Mouse (Mus musculus) thymus, adult 18-20 months (tissue): Measurements from ENCODE around the gene 1700028P14Rik.
"Not testable (repeated sequence)": the region's sequence is repeated elsewhere in the genome, so short reads cannot be mapped to it uniquely, and the experiment has no call there.

Source experiments
- DNase-seq, 2 experiments: peaks; one replicate each; pipeline ENCODE4 v3.0.0; 2022; ENCODE audit warnings: mixed read lengths in 2 of 2

Gene 1700028P14Rik

GRCm38 (mm10) chr19:23652644-23653043, at the start of gene 1700028P14Rik:
Gene 1700028P14Rik (minus strand): TSS chr19:23652812.
- DNase-seq = no peak

GRCm38 (mm10) chr19:23699131-23699530, 46.5 kb upstream of the 1700028P14Rik start:
- no peak for DNase-seq

- DNase-seq = no peak
Observed at GRCm38 (mm10) chr19:23698366-23698765, 45.8 kb upstream of the 1700028P14Rik start.

GRCm38 (mm10) chr19:23697861-23698260, 45.2 kb upstream of the 1700028P14Rik start:
- DNase-seq = no peak

GRCm38 (mm10) chr19:23694344-23694743, 41.7 kb upstream of the 1700028P14Rik start:
- no peak for DNase-seq

GRCm38 (mm10) chr19:23688421-23688946, 35.9 kb upstream of the 1700028P14Rik start:
- no peak for DNase-seq

- DNase-seq = peak; percentile 75 to 77
Observed at GRCm38 (mm10) chr19:23687296-23688021, 34.8 kb upstream of the 1700028P14Rik start, which contains the start of gene Ptar1. Gene Ptar1 (plus strand): TSS chr19:23687429.

- DNase-seq = no peak
Observed at GRCm38 (mm10) chr19:23686962-23687295, 34.3 kb upstream of the 1700028P14Rik start.

- DNase-seq = not testable (repeated sequence)
Observed at GRCm38 (mm10) chr19:23675656-23676055, 23.0 kb upstream of the 1700028P14Rik start.

GRCm38 (mm10) chr19:23673021-23673420, 20.4 kb upstream of the 1700028P14Rik start:
- no peak for DNase-seq

- no peak for DNase-seq
Observed at GRCm38 (mm10) chr19:23668142-23668655, 15.6 kb upstream of the 1700028P14Rik start.

- no peak for DNase-seq
Observed at GRCm38 (mm10) chr19:23664083-23664482, 11.5 kb upstream of the 1700028P14Rik start.

- no peak for DNase-seq
Observed at GRCm38 (mm10) chr19:23658350-23658749, 5.7 kb upstream of the 1700028P14Rik start.

GRCm38 (mm10) chr19:23657261-23657932, 4.8 kb upstream of the 1700028P14Rik start:
- no peak for DNase-seq

- DNase-seq = no peak
Observed at GRCm38 (mm10) chr19:23653154-23653553, 542 bp upstream of the 1700028P14Rik start.

- DNase-seq = no peak
Observed at GRCm38 (mm10) chr19:23647308-23647707, 5.3 kb downstream of the 1700028P14Rik start.

- DNase-seq = no peak
Observed at GRCm38 (mm10) chr19:23645347-23645746, 7.3 kb downstream of the 1700028P14Rik start.

- DNase-seq = no peak
Observed at GRCm38 (mm10) chr19:23643819-23644218, 8.8 kb downstream of the 1700028P14Rik start.

GRCm38 (mm10) chr19:23636786-23637185, 15.8 kb downstream of the 1700028P14Rik start:
- no peak for DNase-seq

- no peak for DNase-seq
Observed at GRCm38 (mm10) chr19:23631611-23632492, 20.8 kb downstream of the 1700028P14Rik start.

GRCm38 (mm10) chr19:23614268-23614667, 38.3 kb downstream of the 1700028P14Rik start:
- no peak for DNase-seq

- DNase-seq = no peak
Observed at GRCm38 (mm10) chr19:23609724-23610123, 42.9 kb downstream of the 1700028P14Rik start.

- no peak for DNase-seq
Observed at GRCm38 (mm10) chr19:23607951-23608350, 44.7 kb downstream of the 1700028P14Rik start.
